Comparison of ENCODE assay signal across 8 mouse cellular contexts in the genomic region with DNA sequence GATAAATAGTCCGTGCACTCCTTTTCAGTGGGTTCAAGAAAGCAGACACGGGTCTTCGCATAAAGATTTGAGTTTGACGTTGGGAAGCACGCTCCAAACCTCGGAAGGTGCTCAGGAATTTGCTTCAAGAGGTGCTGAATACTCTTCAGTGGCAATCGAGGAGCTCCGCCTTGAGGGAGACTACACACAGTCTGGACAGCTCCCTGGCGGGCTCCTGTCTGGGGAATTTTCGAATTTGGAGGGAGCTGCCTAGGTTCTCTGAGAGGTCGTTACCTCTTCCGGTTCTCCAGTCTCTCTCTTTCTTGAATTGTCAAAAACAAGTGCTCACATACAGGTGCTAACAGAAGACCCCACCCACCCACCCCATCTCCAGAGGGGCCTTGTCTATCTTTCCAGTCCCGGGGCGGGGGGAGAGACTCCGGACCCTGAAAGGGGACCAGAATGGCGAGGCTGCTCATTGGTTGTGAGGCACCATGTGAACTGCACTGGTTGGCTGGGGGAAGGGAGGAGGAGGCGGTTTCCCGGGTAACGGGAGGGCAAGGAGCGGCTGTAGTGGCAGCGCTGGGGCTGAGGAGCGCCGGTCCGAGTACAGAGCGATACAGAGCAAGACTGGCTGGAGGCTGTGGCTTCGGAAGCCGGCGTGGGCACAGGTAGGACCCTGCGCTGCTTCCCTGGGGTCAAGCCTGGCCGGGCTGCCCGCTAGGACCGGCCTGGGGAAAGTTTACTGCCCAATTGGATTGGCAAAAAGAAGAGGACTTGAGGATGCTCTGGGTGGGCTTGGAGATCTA. TPM values are rescaled to one million over a fixed set of nuclear protein-coding genes. Genes with fewer than 3 reads are reported as not detected.
DNase-seq lines count a peak whose midpoint lies in the region; ATAC-seq and TF ChIP-seq lines count a peak whose summit lies in the region.

No protein-coding gene starts in this region.

- 2% methylated on average over 32 of the region's 32 CpGs for WGBS in forebrain, embryonic 11.5 days
- WGBS in neural tube, embryonic 15.5 days: under 1% methylated on average over 32 of the region's 32 CpGs

- TF ChIP-seq POLR2A in brain, embryonic 14.5 days (IDR thresholded peaks at IDR 0.05; ENCODE audit: borderline replicate concordance, extremely low read depth, insufficient read depth, insufficient read length, poor library complexity, severe bottlenecking): no peak

- H3K27me3 ChIP-seq in forebrain, embryonic 11.5 days (ENCODE audit: control insufficient read depth, insufficient read depth, low read length): peaks cover 62% of the 10 kb centered on the region
- no peaks in the 10 kb centered on the region for H3K27me3 ChIP-seq in neural tube, embryonic 15.5 days (replicated peaks)

- peaks cover 6% of the 10 kb centered on the region; the same call in 1 of the 2 replicates for H3K4me1 ChIP-seq in forebrain, embryonic 11.5 days (replicated peaks; ENCODE audit: control insufficient read depth, insufficient read depth, low read length)
- peaks cover 51% of the 10 kb centered on the region for H3K4me1 ChIP-seq in neural tube, embryonic 15.5 days

- peak overlapping the region; percentile 87 for H3K4me2 ChIP-seq in forebrain, embryonic 11.5 days (ENCODE audit: low read depth, low read length, severe bottlenecking)
- H3K4me2 ChIP-seq in neural tube, embryonic 15.5 days: peak overlapping the region; percentile 77

- DNase-seq in CD4-positive helper T cell, adult 2 months (ENCODE audit: low read depth, low spot score): peak; percentile 8
- DNase-seq in brain, embryonic 14.5 days (ENCODE audit: low read depth): peak; percentile 96
- peak; percentile 93 for DNase-seq in forebrain, embryonic 11.5 days (ENCODE audit: low spot score)
- DNase-seq in layer of hippocampus, adult 18-20 months (ENCODE audit: low spot score in 2 of 2): peak; percentile 86 to 90
- DNase-seq in lung, adult 18-20 months: peak; percentile 51 to 64
- DNase-seq in thymus, postnatal 25 days: peak; percentile 26

- no peaks in the 10 kb centered on the region for H3K36me3 ChIP-seq in forebrain, embryonic 11.5 days (ENCODE audit: control insufficient read depth, insufficient read depth, low read length)
- H3K36me3 ChIP-seq in neural tube, embryonic 15.5 days: no peaks in the 10 kb centered on the region

- peak overlapping the region; percentile 49 for H3K9ac ChIP-seq in forebrain, embryonic 11.5 days (ENCODE audit: low read length)
- peak overlapping the region; percentile 70 for H3K9ac ChIP-seq in neural tube, embryonic 15.5 days (replicated peaks)

- no peak for TF ChIP-seq CTCF in brain, embryonic 14.5 days (IDR thresholded peaks at IDR 0.05; ENCODE audit: borderline replicate concordance, extremely low read depth, insufficient read depth, insufficient read length)

- peak overlapping the region; percentile 40 for H3K4me3 ChIP-seq in forebrain, embryonic 11.5 days (ENCODE audit: low read depth, low read length)
- peak overlapping the region; percentile 67 for H3K4me3 ChIP-seq in neural tube, embryonic 15.5 days (replicated peaks)

- no peaks in the 10 kb centered on the region for H3K9me3 ChIP-seq in forebrain, embryonic 11.5 days (ENCODE audit: control insufficient read depth, low read length)
- no peaks in the 10 kb centered on the region for H3K9me3 ChIP-seq in neural tube, embryonic 15.5 days (replicated peaks)

- H3K27ac ChIP-seq in forebrain, embryonic 11.5 days (ENCODE audit: low read depth, low read length): no peak overlapping the region
- H3K27ac ChIP-seq in neural tube, embryonic 15.5 days (replicated peaks): peak overlapping the region; percentile 79

- ATAC-seq in forebrain, embryonic 11.5 days (replicated peaks; ENCODE audit: low FRiP score): peak; percentile 98
- ATAC-seq in hematopoietic stem cell, adult 5-6 weeks (replicated peaks in 1 of 2; ENCODE audit: insufficient read depth in 1 of 2, low FRiP score in 2 of 2, low TSS enrichment in 1 of 2, low read depth in 1 of 2, poor library complexity in 2 of 2, severe bottlenecking in 2 of 2): peak; percentile 73 to 78
- peak; percentile 96 for ATAC-seq in neural tube, embryonic 15.5 days (ENCODE audit: low FRiP score)

RNA-seq across cellular contexts. Expression of a gene that starts 50.2 kb away (rescaled TPM):
- polyA plus RNA-seq in brain, embryonic 14.5 days (2012; rRNA removed): 10.1 and 28.3 TPM in 2 replicates
- polyA plus RNA-seq in forebrain, embryonic 11.5 days (2014; fragmentation: Nextera tagmentation; extraction: Ambion mirVana): 6.9 and 7.2 TPM in 2 replicates
- 7.2 and 7.4 TPM in 2 replicates for total RNA-seq in hematopoietic stem cell, adult 5-6 weeks (2017)
- 10 to 100 TPM; 66.2 to 73.7 TPM for total RNA-seq in layer of hippocampus, adult 18-20 months (2021)
- polyA plus RNA-seq in neural tube, embryonic 15.5 days (2015; fragmentation: Nextera tagmentation; extraction: Ambion mirVana): 27.6 and 31.3 TPM in 2 replicates

Comparison
In these comparisons a context has a peak if more than half of its experiments do, and no peak if none do; other contexts are left out.
1. DNase-seq: peak in every context shown above with its lines; median percentile 96 in brain, embryonic 14.5 days; 93 in forebrain, embryonic 11.5 days; 88 in layer of hippocampus, adult 18-20 months; 58 in lung, adult 18-20 months; 26 in thymus, postnatal 25 days; 8 in CD4-positive helper T cell, adult 2 months.